Mouse (Mus musculus): ENCODE measurements around the gene Cfap221. TPM values are rescaled to one million over a fixed set of nuclear protein-coding genes. Genes with fewer than 3 reads are reported as not detected.

The Cfap221 gene
- 0.99 and 1.1 TPM in 2 replicates for polyA plus RNA-seq (2021; fragmentation: Nextera tagmentation)
- long read RNA-seq, experiment 1, partial matches to known transcripts, result 0 of 1 reads
- long read RNA-seq, experiment 1, other reads (novel, unspliced or antisense), result 1 of 1 reads
- long read RNA-seq, experiment 2, partial matches to known transcripts, result 0 of 1 reads
- long read RNA-seq, experiment 2, other reads (novel, unspliced or antisense), result 1 of 1 reads

DNA sequence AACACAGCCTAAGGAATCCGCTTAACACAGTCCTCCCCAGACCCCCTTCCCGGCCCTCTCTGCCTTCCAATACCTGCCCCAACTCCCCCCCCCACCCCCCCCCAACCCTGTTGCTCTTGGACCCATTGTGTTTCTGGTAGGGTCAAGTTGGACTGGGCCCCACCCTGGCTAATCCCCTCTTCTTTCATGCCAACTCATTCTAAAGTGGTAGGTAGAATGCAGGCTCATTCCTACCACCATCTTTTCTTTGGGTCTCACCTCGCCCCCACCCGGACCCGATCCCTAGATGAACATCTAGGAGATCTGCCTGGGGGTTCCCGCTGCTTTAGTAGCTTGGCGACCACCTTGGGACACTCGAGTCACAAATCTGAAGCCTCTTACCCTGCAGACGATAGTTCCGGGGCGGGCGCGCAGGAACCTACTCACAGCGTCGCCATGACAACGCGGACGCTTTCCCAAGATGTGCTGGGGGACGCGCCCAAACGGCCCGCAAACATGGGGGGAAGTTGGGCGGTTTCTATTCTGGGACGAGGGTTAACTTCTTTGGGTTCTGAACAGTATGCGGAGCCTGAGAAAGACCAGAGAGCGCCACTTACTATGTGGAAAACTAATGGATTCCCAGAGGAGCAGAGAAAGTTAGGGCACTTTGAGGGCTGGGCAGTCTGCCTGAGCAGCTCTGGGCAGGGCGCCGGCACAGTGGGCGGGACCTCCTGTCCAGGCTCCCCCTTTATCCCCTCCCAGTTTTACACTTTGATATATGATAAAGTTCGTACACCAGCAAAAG, at the start of gene Cfap221:
Cfap221 (minus strand) TSS at position 437 of the 784 bp plus-strand sequence.

DNA sequence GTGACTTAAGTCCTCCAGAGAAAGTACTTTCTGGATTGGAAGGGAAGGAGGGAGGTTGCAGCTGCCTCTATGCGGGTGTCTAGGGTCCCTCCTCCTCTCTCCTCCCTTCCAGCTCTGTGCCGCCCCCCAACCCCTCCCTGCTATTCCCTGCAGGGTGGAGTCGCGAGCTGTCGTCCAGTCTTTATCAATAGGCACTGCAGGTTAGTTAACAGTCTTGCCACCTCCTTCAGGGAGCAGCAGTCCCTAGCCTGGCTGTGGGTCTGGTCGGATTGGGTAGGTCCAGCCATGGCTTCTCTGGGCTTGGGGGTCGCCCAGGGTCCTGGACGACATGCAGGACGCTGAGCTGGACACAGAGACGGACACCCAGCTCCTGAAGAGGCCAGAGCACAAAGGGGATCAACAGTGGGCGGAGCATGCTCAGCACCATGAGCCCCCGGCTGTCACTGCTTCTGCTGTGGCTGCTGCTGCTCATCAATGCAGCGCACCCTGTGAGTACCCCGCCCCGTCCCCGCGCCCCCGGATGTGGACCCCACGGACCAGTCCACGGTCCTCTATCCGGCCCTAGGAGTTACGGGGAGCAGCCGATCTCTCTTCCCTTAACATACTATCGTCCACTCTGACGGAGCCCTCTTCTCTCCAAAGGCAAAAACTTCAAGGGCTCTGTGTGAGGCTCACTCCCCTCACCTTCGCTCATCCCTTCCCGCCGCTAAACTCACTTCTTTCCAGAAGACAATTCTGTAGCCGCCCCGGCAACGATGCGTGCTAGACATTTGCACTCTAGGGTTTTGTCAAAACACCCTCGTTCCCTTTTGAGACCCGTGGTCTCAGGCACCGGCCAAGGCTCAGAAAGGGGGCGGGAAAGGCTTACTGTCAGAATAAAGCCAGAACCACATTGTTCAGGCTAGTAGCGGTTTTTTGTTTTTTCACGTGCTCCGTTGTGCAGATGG, 10.1 kb upstream of the Cfap221 start, which contains the start of gene Sctr:
Sctr (plus strand) TSS at position 51 of the 947 bp plus-strand sequence.

DNA sequence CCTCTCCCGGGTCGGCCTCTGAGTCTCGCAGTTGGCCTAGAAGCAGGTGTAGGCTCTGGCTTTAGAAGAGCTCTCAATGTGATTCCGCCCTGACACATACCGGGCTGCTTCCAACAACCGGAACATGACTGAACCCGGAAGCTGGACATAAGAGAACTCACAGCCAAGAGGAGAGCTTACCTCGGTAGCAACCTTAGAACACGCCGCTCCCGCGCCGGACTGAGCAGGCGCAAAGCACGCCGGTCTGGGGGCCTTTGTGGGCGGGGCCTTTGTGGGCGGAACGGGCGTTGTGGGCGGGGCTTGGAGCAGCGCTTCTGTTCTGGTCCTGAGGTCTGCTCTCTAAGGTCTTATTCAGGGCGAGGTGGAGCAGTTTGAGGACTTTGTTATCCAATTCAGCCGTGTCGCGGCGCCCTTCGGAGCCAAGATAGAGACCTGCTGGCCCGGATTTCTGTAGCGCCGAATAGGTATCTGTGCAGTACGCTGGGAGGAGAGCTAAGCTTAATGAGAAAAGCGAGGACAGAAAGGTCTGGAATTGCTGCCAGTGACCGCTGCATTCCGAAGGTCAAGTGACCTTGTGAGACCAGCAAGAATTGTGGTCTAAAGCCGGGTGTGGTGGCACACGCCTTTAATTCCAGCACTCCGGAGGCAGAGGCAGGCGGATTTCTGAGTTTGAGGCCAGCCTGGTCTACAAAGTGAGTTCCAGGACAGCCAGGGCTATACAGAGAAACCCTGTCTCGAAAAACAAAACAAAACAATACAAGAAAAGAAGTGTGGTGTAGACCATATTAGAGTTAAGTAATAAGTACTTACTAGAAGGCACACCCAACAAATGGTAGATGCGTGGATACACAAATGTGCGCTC, 83.8 kb downstream of the Cfap221 start, which contains the start of gene Tmem177:
Tmem177 (minus strand) TSS at position 256 of the 862 bp plus-strand sequence.

Other genes starting within 250 kb of the Cfap221 start
- gene Ptpn4, start 159.6 kb downstream of the Cfap221 start, polyA plus RNA-seq (2021; fragmentation: Nextera tagmentation), result 5.9 and 7.4 TPM in 2 replicates
- gene Tmem177, start 84.0 kb downstream of the Cfap221 start, polyA plus RNA-seq (2021; fragmentation: Nextera tagmentation), result 3.8 and 4.1 TPM in 2 replicates
- 0.21 and 0.45 TPM in 2 replicates for gene Sctr, start 9.7 kb upstream of the Cfap221 start, polyA plus RNA-seq (2021; fragmentation: Nextera tagmentation)
- gene Tmem37, start 76.8 kb upstream of the Cfap221 start, polyA plus RNA-seq (2021; fragmentation: Nextera tagmentation), result 2.9 and 3.9 TPM in 2 replicates
- 2,630 and 3,207 TPM in 2 replicates for gene Dbi, start 123.8 kb upstream of the Cfap221 start, polyA plus RNA-seq (2021; fragmentation: Nextera tagmentation)
- 13.3 and 15.9 TPM in 2 replicates for gene 3110009E18Rik, start 124.0 kb upstream of the Cfap221 start, polyA plus RNA-seq (2021; fragmentation: Nextera tagmentation)